Mouse (Mus musculus) heart, postnatal 0 days (tissue): Measurements from ENCODE around the gene Gm6588. TPM values are rescaled to one million over a fixed set of nuclear protein-coding genes. Genes with fewer than 3 reads are reported as not detected.

Experiments used
- ATAC-seq: fragments of 200-750 bp; cut with Nextera tagmentation; 2 replicates; pipeline ENCODE4 v1.8.0; 2017; ENCODE audit warnings: low read depth, moderate number of reproducible peaks, moderate library complexity; ENCODE audit not compliant: insufficient read depth
- DNase-seq: peaks from one replicate; pipeline ENCODE4 v3.0.0-alpha.2; 2016; ENCODE audit warnings: low spot score
- H3K27ac ChIP-seq: fragments of 300-500 bp; sonication (generic); 2 replicates; pipeline ENCODE4 v1.5.1; 2014; ENCODE audit warnings: low read depth, mild to moderate bottlenecking
- H3K27me3 ChIP-seq: fragments of 300-500 bp; sonication (generic); 2 replicates; pipeline ENCODE4 v1.6.1; 2014; ENCODE audit warnings: low read length, mixed read lengths; ENCODE audit not compliant: control insufficient read depth, insufficient read depth
- H3K36me3 ChIP-seq: fragments of 300-500 bp; sonication (generic); replicated peaks from 2 replicates; pipeline ENCODE4 v1.6.1; 2014; ENCODE audit warnings: low read length, mixed read lengths; ENCODE audit not compliant: control insufficient read depth, insufficient read depth
- H3K4me1 ChIP-seq: fragments of 300-500 bp; sonication (generic); 2 replicates; pipeline ENCODE4 v1.6.1; 2014; ENCODE audit warnings: antibody characterized with exemption; ENCODE audit not compliant: control insufficient read depth, insufficient read depth
- H3K4me2 ChIP-seq: fragments of 300-500 bp; sonication (generic); 2 replicates; pipeline ENCODE4 v1.6.1; 2014; ENCODE audit warnings: low read depth, mild to moderate bottlenecking, low read length, moderate library complexity
- H3K4me3 ChIP-seq: fragments of 300-500 bp; sonication (generic); 2 replicates; pipeline ENCODE4 v1.5.1; 2014; ENCODE audit warnings: low read depth, low read length
- H3K9ac ChIP-seq: fragments of 300-500 bp; sonication (generic); replicated peaks from 2 replicates; pipeline ENCODE4 v1.6.1; 2014; ENCODE audit warnings: low read depth, low read length, mixed read lengths
- H3K9me3 ChIP-seq: fragments of 300-500 bp; sonication (generic); replicated peaks from 2 replicates; pipeline ENCODE4 v1.6.1; 2016; ENCODE audit warnings: low read length; ENCODE audit not compliant: control insufficient read depth
- CTCF ChIP-seq: IDR thresholded peaks from 2 replicates; pipeline ENCODE4 v1.5.1; 2016; ENCODE audit warnings: antibody characterized with exemption, control low read depth, low read depth
- EP300 ChIP-seq: IDR thresholded peaks from 2 replicates; pipeline ENCODE4 v1.6.1; 2016; ENCODE audit warnings: antibody characterized with exemption, low read depth
- WGBS: fragments of 180-500 bp; shearing (Covaris S2); extraction: QIAGEN DNeasy Blood & Tissue Kit; methylation state at CpG from one replicate; pipeline ENCODE4 v1.1.7; 2014; 5-methylcytosine and 5-hydroxymethylcytosine counted together
- polyA plus RNA-seq: library from polyadenylated mRNA; unstranded; fragments of >200 nt; fragmentation: Nextera tagmentation; extraction: Ambion mirVana; gene quantifications from 2 replicates; pipeline ENCODE4 v1.2.1, GENCODE M21; 2015
- total RNA-seq: library from RNA; depleted of rRNA; stranded (reverse); fragments of >200 nt; gene quantifications from 2 replicates; pipeline ENCODE4 v1.2.3, GENCODE M21; 2014; ENCODE audit warnings: low replicate concordance

Gene Gm6588
- total and polyA plus RNA-seq, 2 experiments from 2014 or later: not detected

- H3K36me3 ChIP-seq: no peaks in the 10 kb centered on the region
- H3K9ac ChIP-seq: no peak overlapping the region
- no peaks in the 10 kb centered on the region for H3K9me3 ChIP-seq
- H3K4me3 ChIP-seq: no peak overlapping the region
- peak; percentile 10 for DNase-seq
- ATAC-seq: no peak
- H3K4me1 ChIP-seq: no peaks in the 10 kb centered on the region
- H3K27ac ChIP-seq: no peak overlapping the region
- TF ChIP-seq CTCF (no peak), EP300 (no peak)
- peaks cover 83% of the 10 kb centered on the region for H3K27me3 ChIP-seq
- 52% methylated on average over 9 of the region's 9 CpGs for WGBS
- H3K4me2 ChIP-seq: no peak overlapping the region
Observed at GRCm38 (mm10) chr5:112453088-112453487, 3.9 kb downstream of the Gm6588 start.

GRCm38 (mm10) chr5:112454966-112455555 lies 5.8 kb downstream of the Gm6588 start:
- peak; percentile 47 for TF ChIP-seq CTCF
- TF ChIP-seq EP300: no peak
- WGBS: 54% methylated on average over 12 of the region's 12 CpGs

GRCm38 (mm10) chr5:112459903-112460302 lies 10.7 kb downstream of the Gm6588 start:
- Histone ChIP-seq H3K9me3 (no peaks in the 10 kb centered on the region), H3K4me1 (no peaks in the 10 kb centered on the region), H3K27me3 (peaks cover 78% of the 10 kb centered on the region), H3K27ac (no peak overlapping the region), H3K4me2 (no peak overlapping the region), H3K36me3 (no peaks in the 10 kb centered on the region), H3K9ac (no peak overlapping the region), H3K4me3 (no peak overlapping the region)
- ATAC-seq (no peak), DNase-seq (no peak)
- 56% methylated on average over 3 of the region's 3 CpGs for WGBS
- TF ChIP-seq EP300 (no peak), CTCF (no peak)

More at GRCm38 (mm10) chr5:112454966-112455555, 5.8 kb downstream of the Gm6588 start:
- Histone ChIP-seq H3K27ac (no peak overlapping the region), H3K4me1 (no peaks in the 10 kb centered on the region), H3K9me3 (no peaks in the 10 kb centered on the region), H3K4me2 (no peak overlapping the region), H3K36me3 (no peaks in the 10 kb centered on the region), H3K27me3 (peaks cover 86% of the 10 kb centered on the region), H3K4me3 (no peak overlapping the region), H3K9ac (no peak overlapping the region)
- ATAC-seq: no peak
- no peak for DNase-seq

DNA sequence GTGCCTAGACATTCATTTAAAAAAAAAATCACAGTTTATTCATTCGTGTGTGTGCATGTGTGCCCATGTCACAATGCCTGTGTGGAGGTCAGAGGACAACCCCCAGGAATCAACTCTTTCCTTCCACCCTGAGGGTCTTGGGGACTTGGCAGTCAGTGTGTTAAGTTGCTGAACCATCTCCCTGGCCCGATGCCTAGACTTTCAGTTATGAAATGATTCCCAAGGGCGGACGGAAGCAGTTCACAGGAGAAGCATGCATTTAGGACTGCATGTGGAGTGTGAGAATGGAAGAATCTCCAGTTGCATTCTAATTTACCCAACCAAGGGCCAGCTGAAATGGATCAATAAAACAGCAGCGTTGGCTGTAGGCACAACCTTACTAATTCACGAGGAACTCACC lies 17.1 kb downstream of the Gm6588 start:
- DNase-seq (no peak), ATAC-seq (no peak)
- Histone ChIP-seq H3K9me3 (no peaks in the 10 kb centered on the region), H3K4me1 (no peaks in the 10 kb centered on the region), H3K4me2 (no peak overlapping the region), H3K9ac (no peak overlapping the region), H3K27ac (no peak overlapping the region), H3K4me3 (no peak overlapping the region), H3K36me3 (no peaks in the 10 kb centered on the region), H3K27me3 (peaks cover 41% of the 10 kb centered on the region)
- no peak for TF ChIP-seq EP300
- no peak for TF ChIP-seq CTCF
- 39% methylated on average over 6 of the region's 6 CpGs for WGBS

GRCm38 (mm10) chr5:112468986-112469581 lies 19.9 kb downstream of the Gm6588 start:
- H3K27ac ChIP-seq: no peak overlapping the region
- 69% methylated on average over 4 of the region's 4 CpGs for WGBS
- DNase-seq: no peak
- no peaks in the 10 kb centered on the region for H3K36me3 ChIP-seq
- H3K4me3 ChIP-seq: no peak overlapping the region
- H3K27me3 ChIP-seq: peaks cover 59% of the 10 kb centered on the region
- no peak overlapping the region for H3K9ac ChIP-seq
- H3K9me3 ChIP-seq: no peaks in the 10 kb centered on the region
- TF ChIP-seq CTCF (no peak), EP300 (no peak)
- no peaks in the 10 kb centered on the region for H3K4me1 ChIP-seq
- no peak for ATAC-seq
- H3K4me2 ChIP-seq: no peak overlapping the region

GRCm38 (mm10) chr5:112470144-112470543 lies 20.9 kb downstream of the Gm6588 start:
- Histone ChIP-seq H3K27me3 (peaks cover 58% of the 10 kb centered on the region), H3K4me2 (no peak overlapping the region), H3K4me1 (no peaks in the 10 kb centered on the region), H3K4me3 (no peak overlapping the region), H3K9me3 (no peaks in the 10 kb centered on the region), H3K9ac (no peak overlapping the region), H3K27ac (no peak overlapping the region), H3K36me3 (no peaks in the 10 kb centered on the region)
- TF ChIP-seq EP300 (no peak), CTCF (peak; percentile 65)
- whole genome bisulfite sequencing: 62% methylated on average over 6 of the region's 6 CpGs
- ATAC-seq: no peak
- DNase-seq: peak; percentile 51
